Mouse (Mus musculus) thymus, adult 2 months (tissue): ENCODE results near the gene Rilp.

Experiments
- CTCF ChIP-seq: fragments of 200-500 bp; IDR thresholded peaks from 2 replicates; pipeline ENCODE4 v1.5.1; 2012; ENCODE audit warnings: mild to moderate bottlenecking, control low read depth, low read length, moderate library complexity, borderline replicate concordance; ENCODE audit not compliant: control insufficient read depth, poor library complexity, insufficient read depth; ENCODE audit errors: extremely low read depth
- POLR2A ChIP-seq: fragments of 200-500 bp; IDR thresholded peaks from 2 replicates; pipeline ENCODE4 v1.6.1; 2012; ENCODE audit warnings: mild to moderate bottlenecking, low read length, control low read depth, moderate library complexity; ENCODE audit not compliant: control insufficient read depth, poor library complexity, insufficient read depth; ENCODE audit errors: extremely low read depth

DNA sequence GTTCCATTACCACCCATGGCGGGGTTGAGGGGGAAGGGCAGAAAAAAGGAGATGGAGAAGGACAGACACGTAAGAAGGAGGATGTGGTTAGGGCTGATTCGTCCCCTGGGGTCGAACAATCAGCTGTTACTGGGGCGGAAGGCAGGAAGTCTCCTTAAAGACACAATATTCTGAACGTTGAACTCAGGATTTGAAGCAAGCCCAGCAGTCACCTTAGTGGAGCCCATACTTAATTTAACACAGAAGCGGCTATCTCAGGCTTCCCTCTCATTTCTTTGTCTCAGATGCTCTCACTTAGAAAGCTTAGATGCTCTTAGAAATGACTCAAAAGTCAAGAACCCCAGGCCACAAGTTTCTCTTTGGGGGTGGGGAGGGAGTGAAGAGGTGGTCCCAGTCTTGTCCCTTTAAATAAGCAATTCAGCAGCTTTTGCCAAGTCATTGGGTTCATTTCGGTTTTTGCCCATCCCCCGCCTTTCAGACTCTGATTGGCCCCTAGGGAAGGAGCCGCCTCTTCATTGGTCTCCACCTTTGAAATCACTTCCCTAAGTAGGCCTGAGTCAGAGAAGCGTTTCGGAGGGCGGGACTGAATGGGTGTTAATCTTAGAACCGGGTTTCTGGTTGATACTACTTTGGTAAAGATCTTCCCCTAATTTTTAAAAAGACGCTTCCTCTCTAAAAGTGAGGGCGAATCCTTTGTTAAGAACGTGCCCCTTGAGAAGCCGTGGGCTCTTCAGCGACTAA, 49.6 kb upstream of the Rilp start:
- TF ChIP-seq CTCF (no peak), POLR2A (no peak)
